Mouse (Mus musculus) activated CD4-positive, CD25-positive, alpha-beta regulatory T cell (primary cell): ENCODE measurements around the gene Trim37. TPM values are rescaled to one million over a fixed set of nuclear protein-coding genes. Genes with fewer than 3 reads are reported as not detected.

Experiments
- polyA plus RNA-seq, 2 experiments: library from polyadenylated mRNA; unstranded; fragments of 100-300 nt; shearing (Covaris generic); gene quantifications; one replicate each; pipeline ENCODE4 v1.2.1; 2017

Trim37 gene
- 10 to 100 TPM; 11.7 to 17.5 TPM for polyA plus RNA-seq

GRCm38 (mm10) chr11:87126824-87127816, at the start of gene Trim37:
TSS of gene Trim37 (plus strand) at chr11:87127077.

GRCm38 (mm10) chr11:87086290-87086984, 40.4 kb upstream of the Trim37 start, which contains the start of gene Smg8:
TSS of gene Smg8 (minus strand) at chr11:87086774.

DNA sequence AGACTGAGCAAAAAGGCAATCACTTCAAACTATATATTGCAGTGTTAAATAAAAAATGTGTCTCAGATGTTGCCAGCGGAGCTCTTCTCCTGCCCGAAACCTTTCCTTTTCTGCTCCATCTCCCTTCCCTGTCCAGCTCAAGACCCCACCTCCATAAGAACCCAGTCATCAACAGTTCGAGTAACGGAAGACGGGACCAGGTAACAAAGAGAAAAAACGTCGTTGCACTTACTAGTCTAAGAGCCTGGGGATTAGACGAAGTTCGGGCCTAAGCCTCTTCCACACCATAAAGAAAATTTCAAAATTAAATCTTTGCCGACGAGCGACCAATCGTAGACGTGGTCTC, 18.5 kb upstream of the Trim37 start, which contains the start of gene Prr11:
Gene Prr11, minus strand, starts transcription at position 300 of the 346 bp plus-strand sequence.

GRCm38 (mm10) chr11:87108755-87109518, 17.9 kb upstream of the Trim37 start, which contains the start of gene Ska2:
TSS of gene Ska2 (plus strand) at chr11:87109234.

Other genes starting within 250 kb of the Trim37 start
- 1 to 10 TPM; 1.9 to 2.5 TPM for gene Ypel2, start 133.4 kb upstream of the Trim37 start, polyA plus RNA-seq
- gene Gdpd1, start 53.0 kb upstream of the Trim37 start, polyA plus RNA-seq: under 1 TPM in 1 of 2 experiments, not detected in 1; 0.07 TPM
- gene Smg8, start 40.3 kb upstream of the Trim37 start, polyA plus RNA-seq: 10 to 100 TPM; 17.4 to 18.2 TPM
- gene Prr11, start 18.4 kb upstream of the Trim37 start, polyA plus RNA-seq: 1 to 10 TPM; 1.3 to 2.1 TPM
- 10 to 100 TPM; 11.0 to 17.8 TPM for gene Ska2, start 17.8 kb upstream of the Trim37 start, polyA plus RNA-seq
- under 1 TPM; 0.15 to 0.19 TPM for gene Ppm1e, start 231.9 kb downstream of the Trim37 start, polyA plus RNA-seq